Mouse (Mus musculus) R1 (cell line): ENCODE measurements at regions not wholly inside any gene's neighbourhood (a gene's known extent, or its start where the extent isn't known, plus 50 kb on each side); places are given as distances from the start of the nearest gene placed in this dataset.

Experiments used
- DNase-seq: peaks from one replicate; pipeline ENCODE4 v3.0.0-alpha.2; 2018; ENCODE audit warnings: low read depth, low spot score

DNA sequence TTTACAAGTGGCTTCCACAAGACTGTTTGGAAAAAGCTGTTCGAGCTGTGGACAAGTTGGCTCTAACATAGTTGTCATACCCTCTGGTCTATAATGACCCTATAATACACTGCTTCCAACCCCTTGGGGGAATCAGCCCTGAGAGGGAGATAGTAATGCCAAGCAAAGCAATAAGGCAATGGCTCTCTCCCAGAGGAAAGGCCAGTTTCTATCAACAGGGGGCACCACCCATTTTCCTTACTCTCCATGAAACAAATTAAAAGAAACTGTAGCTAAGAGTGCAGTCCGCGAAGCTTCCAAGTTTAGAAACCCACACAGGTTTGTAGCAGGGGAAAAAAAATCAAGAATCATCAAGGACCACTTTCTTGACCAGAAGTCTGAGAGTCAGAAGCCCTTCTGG, 115.9 kb upstream of the Sstr4 start:
- DNase-seq, result no peak

DNA sequence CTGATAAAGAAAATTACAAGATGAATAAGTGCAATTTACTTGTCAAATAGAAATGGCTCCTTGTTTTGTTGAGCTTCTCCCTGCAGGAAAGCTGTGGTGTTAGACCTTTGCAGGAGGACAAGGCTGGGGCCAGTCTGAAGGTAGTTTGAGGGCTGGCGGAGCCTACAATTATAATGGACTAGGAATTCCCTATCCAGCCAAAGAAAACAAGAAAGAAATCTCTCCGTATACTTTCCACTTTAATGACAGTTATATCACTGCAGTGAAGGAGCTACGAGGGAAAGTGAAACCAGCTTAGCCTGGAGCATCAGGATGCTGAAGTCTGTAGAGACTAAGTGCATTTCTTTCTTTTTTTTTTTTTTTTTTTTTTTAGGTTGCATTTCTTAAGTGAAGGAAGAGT, 104.8 kb upstream of the Sstr4 start:
- no peak for DNase-seq

DNA sequence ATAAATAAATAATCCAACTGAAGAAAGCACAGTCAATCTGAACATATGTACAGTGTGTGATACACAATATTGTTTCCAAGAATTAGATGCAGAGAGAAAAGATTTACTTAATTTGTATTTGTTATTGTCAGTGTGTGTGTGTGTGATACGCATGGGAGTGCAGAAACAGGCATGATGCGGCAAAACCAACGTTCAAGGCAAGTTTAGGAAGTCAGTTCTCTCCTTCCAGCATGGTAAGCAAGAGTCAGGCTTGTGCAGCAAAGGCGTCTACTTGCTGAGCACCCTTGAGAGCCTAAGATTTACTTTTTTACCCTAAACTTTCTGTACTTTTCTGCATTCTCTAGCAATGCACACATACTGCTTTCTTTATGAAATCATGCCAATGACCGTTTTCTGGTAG, 102.7 kb upstream of the Sstr4 start:
- DNase-seq, result no peak

DNA sequence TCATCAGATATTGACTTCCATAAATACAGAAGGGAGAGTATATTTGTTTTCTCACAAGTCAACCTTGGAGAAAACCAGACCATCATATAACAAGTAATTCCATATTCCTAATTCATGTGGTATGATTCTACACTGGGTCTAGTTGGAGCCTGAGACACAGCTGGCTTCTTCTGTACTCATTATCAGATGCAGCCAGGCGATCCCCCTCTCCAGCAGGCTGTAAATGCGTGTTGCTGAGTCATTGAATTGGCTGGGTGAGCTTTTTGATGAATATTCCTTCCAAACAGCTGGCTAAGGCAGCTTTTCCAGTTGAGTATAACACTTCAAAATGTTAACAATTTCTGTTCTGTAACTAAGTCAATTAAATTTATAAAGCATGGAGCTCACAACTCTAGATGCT, 102.2 kb upstream of the Sstr4 start:
- DNase-seq, result no peak

DNA sequence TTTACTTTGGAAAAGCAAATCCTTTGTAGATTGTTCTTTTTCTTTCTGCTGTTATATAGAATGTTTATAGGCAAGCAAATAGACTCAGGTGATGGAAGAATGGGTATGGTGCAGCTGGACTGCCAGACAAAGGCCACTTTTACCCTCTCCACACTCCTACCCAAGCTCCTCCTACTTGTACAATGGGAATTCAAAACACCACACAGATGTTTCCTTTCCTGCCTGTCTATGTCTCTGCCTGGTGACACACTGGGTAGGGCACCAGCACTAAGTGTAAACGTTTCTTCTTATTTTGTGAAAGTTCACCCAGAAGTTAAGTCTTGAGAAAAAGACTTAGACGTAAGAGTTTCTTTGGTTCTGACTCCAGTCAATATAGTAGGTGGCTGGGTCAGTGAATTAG, 94.3 kb upstream of the Sstr4 start:
- no peak for DNase-seq

DNA sequence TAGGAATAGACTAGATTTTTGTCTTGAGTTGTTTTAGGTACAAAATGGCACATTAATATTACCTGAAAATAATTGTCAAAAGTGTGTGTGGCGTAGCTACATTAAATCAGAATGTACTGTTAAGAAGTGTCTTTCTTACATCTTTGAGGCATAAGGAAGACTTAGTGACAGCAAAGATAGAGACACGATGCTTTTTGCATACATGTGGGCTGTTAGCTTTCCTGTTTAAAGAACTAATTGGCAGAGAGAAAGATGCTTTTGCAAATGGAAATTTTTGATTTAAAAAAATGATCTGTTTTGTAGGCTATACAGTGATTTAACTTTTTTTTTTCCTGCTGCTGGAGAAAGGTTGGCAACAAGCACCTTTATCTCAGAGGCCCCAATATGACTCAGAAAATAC, 82.9 kb upstream of the Sstr4 start:
- no peak for DNase-seq

DNA sequence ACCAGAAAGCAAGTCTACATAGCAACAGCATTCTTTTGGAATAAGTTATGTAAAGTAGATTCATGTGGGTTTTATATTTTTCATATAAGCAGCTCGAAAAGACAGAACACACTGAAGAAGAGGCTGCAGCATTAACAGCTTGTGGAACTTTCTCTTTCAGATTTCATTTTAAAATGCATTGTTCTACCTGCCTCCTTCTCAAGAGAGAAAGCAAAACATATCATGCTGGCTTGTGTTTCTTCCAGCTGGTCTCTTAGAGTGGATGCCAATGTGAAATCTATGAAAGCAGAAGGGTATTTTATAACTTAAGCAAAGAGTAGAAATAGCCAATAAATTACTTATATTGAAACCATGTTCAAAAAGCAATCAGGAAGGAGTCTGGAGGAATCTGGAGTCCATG, 74.2 kb upstream of the Sstr4 start:
- no peak for DNase-seq

DNA sequence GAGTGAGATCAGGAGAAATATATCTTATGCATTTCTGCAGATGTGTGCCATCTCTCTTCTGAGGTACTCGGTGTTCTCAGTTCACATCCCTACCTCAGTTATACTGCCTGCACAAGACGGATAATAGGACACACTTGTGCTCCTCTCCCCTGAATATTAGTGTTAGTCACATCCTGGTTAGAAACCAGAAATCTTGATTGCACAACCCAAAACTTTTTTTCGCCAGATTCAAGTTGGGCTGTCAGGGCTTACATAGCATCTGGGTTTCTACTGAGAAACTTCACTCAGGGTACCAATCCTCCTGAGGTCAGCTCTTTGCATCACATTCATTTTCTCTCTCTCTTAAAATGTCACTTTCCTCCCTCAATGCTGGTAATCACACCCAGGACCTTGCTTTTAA, 69.8 kb upstream of the Sstr4 start:
- DNase-seq, result no peak

DNA sequence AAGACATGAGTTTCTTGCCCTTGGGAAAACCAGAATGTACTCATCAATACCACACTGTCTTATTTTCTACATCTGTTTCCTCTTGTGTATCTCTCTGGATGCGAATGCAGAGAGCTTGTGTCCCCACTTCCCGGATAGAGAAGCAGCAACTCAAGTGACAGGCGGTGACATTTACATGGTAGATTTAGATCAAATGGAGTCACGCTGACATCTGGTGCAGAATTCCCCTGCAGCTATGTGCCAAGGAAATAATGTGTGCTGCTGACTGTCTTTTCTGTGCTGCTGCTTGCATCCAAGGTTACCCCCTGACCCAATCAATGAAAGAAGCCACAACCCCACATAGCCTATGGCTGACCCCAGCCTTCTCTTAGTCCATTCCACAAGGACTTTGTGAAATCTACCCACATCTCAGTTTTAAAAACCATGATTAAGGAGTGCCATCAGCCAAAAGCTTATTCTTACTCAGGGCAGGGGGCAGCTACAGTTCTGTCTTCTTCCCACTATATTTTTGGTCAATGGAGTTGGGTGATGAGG, 69.2 kb upstream of the Sstr4 start:
- DNase-seq, result no peak

DNA sequence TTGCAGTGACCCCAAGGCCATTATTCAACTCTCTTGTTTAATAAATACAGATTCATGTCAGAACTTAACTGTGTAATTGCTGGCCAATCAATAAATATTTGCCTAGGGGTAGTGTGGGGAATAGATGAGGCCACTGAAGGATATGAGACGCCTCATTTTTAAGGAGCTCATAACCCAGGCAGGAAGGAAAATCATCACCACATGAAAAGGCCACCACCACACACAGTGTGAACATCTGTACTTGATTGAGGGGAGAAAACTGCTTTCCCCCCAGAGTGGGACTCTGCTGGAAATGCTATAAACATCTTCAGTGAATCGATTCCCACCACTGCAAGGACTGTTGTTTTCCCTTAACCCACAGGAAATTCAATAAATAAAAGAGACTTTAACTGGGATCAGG, 68.7 kb upstream of the Sstr4 start:
- no peak for DNase-seq

DNA sequence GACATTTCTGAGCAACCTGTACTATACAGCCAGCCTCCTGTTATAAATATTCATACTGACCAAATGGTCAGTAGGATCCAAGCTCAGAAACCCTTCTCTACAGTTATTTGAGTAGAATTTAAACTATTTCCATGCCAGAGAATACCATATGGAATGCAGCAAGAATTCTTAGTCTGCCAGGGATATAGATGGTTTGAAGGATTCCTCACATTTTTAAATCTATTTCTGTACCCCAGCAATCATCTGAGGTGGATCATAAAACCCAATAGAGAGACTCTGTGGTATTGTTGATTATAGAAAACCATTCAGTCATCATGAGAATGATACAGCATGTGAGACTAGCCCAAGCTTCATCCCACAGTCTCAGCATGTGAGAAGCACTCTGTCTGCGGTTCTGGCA, 67.6 kb upstream of the Sstr4 start:
- DNase-seq, result no peak

DNA sequence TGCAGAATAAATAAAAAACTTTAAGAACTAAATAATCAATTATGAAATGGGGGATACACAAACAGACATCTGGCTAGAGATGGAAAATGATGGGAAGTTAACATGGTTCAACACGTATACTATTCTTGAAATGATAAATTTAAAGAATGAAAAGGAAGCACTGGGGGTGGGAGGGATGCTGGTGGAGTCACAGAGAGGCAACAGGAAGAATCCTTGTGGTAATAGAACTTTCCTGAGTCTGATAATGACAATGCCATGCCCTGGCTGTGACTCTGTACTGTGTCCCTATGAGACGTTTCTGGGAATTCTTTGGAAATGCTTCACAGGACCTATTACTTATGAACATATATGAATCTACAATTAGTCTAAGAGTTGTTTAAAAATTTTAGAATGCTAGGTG, 64.8 kb upstream of the Sstr4 start:
- DNase-seq, result no peak

DNA sequence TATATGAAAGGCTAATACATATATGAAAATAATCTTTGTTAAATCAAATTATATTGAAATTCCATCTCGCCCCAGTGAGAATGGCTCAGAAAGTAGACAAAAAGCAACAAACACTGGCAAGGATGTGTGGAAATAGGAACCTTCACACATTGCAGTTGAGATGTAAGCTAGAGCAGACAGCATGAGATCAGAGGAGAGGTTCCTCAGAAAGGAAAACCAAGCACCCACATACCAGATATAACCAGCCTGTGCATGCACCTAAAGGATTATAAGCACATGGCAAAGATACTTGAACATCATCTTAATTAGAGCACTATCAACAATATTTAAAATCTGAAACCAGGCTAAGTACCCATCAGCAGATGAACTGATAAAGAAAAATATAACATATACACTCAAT, 60.6 kb upstream of the Sstr4 start:
- no peak for DNase-seq

DNA sequence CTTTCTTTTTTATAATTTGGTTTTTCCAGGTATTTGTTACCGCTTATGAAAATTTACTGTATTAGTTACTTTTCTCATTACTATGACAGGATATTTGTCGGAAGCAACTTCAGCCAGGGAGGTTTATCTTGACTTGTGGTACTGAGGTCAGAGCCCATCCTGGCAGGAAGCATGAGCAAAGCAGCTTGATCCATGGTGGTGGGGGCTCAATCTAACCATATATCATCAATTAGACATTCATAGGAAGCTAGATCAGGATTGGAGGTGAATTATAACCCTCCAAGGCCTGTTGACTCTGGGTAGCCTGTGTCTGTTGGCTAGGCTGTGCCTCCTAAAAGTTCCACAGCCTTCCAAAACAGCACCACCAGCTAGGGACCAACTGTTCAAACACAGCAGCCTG, 58.5 kb upstream of the Sstr4 start:
- DNase-seq, result no peak

DNA sequence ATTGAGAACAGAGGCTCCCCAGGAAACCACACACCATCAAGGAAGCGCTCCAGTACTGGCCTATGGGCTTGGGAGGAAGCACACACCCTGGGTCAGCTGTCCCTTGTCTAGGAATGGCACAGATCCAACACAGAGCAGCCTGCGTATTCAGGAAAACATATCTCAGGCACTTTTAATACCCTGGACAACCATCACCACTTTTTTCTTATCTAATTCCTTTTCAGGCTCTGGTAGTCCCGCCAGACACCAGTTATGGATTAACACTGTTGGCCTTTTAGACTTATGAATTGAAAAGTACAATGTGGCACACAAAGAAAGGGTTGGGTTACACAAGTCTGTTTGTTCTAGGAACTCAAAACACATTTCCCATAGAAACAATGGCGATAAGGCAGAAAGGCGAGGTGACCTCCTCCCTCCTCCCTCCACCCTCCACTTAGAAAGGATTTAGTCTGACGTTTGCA, 56.8 kb upstream of the Sstr4 start:
- no peak for DNase-seq

DNA sequence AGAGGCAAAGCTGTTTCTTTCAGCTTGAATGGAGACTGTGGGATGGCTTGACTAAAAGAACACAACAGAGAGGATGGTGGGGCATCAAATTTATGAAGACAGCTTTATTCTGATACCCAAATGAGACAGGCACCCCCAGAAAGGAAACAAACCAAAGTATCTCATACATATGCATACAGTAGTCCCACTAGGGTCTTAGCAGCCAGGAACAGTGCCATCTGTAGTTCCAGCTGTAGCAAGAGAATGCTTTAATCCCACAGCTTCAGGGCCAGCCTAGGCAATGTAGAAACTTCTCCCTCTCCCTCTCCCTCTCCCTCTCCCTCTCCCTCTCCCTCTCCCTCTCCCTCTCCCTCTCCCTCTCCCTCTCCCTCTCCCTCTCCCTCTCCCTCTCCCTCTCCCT, 56.2 kb upstream of the Sstr4 start:
- no peak for DNase-seq

DNA sequence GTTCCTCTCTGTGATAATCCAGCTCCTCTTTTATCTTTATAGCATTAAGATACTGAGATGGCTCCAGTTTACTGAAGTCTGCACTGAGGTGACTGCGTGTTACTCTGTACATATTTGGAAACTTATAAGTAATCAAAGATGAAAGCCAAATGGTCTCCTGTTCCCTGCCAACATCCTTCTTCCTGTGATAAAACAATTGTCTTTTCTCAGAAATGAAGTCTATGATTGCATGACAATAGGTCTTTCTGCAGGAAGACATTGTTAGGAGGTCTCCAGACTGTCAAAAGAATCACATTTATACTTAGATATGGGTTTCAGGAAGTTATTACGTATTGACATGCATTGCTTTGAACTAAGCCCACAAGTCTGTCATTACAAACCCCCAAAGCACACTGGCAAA, 51.0 kb upstream of the Sstr4 start:
- DNase-seq, result no peak
